Mouse (Mus musculus): ENCODE results near the gene Gramd1a. TPM values are rescaled to one million over a fixed set of nuclear protein-coding genes. Genes with fewer than 3 reads are reported as not detected.

Gene Gramd1a
- polyA plus RNA-seq, 1 experiment from 2014 or later = 86.9 TPM

DNA sequence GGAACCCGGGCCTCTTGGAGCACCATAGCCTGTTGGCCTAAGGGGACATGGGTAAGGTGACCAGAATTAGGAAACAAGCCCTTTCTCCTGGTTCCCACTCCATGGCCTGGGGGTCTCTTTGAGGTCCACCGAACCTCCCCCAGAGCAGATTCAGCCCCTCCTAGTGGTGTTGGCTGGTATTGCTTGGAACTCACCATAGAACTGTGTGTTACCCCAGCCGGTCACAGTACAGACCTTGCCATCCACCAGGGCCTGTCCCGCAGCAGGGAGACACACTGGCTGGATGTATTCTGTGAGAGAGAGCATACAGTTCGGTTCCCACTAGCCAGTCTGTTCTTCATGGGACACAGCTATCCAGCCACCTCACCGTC, 56.1 kb downstream of the Gramd1a start:
- H3K4me3 ChIP-seq (ENCODE audit: low read depth, low read length) = no peak overlapping the region

DNA sequence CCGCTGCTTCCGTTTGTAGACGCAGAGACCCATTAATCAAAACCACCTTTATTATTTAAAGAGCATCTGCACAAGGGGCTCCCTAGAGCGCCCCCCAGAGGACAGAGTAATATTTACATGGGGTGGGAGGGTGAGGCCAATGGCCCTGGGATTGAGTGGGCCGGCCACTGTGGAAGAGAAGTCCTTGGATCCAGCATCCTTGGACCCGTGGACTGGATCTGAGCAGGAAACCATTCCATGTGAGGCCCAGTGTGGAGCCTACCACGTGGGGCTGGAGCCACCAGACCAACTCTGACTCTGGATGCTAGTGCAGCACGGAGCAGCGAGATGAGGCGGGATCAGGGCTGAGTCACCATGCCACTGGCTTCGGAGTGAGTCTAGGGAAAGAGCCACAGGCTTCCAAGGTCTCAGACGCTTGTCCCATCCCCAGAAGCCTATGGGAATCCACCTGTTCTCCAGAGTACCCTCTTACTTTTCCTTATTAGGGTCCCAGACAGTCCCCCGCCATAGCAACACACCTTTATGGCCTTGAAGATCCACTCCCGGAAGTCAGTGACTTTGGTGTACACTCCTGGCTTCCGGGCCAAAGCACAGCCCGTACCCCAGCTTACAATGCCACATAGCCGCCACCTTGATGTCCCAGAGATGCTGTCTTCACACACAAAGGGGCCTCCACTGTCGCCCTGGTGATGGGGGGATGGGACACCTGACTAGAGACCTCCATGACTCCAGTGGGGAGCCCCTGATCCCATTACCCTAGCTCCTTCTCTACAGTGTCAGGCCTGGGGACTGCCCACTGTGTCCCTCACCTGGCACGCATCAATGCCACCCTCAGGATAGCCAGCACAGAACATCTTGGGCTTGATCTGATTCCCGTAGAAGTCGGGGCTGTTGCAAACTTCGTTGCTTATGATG, 56.7 kb downstream of the Gramd1a start:
- Histone ChIP-seq H3K4me3 (ENCODE audit: low read depth, low read length) (no peak overlapping the region), H3K27ac (replicated peaks; ENCODE audit: low read depth, low read length) (no peak overlapping the region), H3K36me3 (ENCODE audit: control insufficient read depth, insufficient read depth, low read length) (no peaks in the 10 kb centered on the region), H3K9me3 (ENCODE audit: control insufficient read depth, low read length) (no peaks in the 10 kb centered on the region), H3K4me1 (ENCODE audit: control insufficient read depth, insufficient read depth, low read length) (no peaks in the 10 kb centered on the region), H3K27me3 (ENCODE audit: control insufficient read depth, insufficient read depth, low read length) (no peaks in the 10 kb centered on the region), H3K4me2 (ENCODE audit: low read depth, severe bottlenecking) (no peak overlapping the region), H3K9ac (ENCODE audit: low read length) (no peak overlapping the region)
- ATAC-seq (ENCODE audit: insufficient number of reproducible peaks, low FRiP score, low TSS enrichment, low read depth) = no peak
- no peak for DNase-seq (ENCODE audit: low spot score)
- 80% methylated on average over 22 of the region's 22 CpGs for WGBS

More for the DNA sequence above, 56.1 kb downstream of the Gramd1a start:
- no peaks in the 10 kb centered on the region for H3K36me3 ChIP-seq (ENCODE audit: control insufficient read depth, insufficient read depth, low read length)
- H3K27ac ChIP-seq (replicated peaks; ENCODE audit: low read depth, low read length) = no peak overlapping the region
- DNase-seq (ENCODE audit: low spot score) (no peak), ATAC-seq (ENCODE audit: insufficient number of reproducible peaks, low FRiP score, low TSS enrichment, low read depth) (no peak)
- H3K4me2 ChIP-seq (ENCODE audit: low read depth, severe bottlenecking) = no peak overlapping the region
- 85% methylated on average over 6 of the region's 6 CpGs for WGBS
- H3K9ac ChIP-seq (ENCODE audit: low read length) = no peak overlapping the region
- no peaks in the 10 kb centered on the region for H3K27me3 ChIP-seq (ENCODE audit: control insufficient read depth, insufficient read depth, low read length)
- H3K9me3 ChIP-seq (ENCODE audit: control insufficient read depth, low read length) = no peaks in the 10 kb centered on the region
- H3K4me1 ChIP-seq (ENCODE audit: control insufficient read depth, insufficient read depth, low read length) = no peaks in the 10 kb centered on the region

DNA sequence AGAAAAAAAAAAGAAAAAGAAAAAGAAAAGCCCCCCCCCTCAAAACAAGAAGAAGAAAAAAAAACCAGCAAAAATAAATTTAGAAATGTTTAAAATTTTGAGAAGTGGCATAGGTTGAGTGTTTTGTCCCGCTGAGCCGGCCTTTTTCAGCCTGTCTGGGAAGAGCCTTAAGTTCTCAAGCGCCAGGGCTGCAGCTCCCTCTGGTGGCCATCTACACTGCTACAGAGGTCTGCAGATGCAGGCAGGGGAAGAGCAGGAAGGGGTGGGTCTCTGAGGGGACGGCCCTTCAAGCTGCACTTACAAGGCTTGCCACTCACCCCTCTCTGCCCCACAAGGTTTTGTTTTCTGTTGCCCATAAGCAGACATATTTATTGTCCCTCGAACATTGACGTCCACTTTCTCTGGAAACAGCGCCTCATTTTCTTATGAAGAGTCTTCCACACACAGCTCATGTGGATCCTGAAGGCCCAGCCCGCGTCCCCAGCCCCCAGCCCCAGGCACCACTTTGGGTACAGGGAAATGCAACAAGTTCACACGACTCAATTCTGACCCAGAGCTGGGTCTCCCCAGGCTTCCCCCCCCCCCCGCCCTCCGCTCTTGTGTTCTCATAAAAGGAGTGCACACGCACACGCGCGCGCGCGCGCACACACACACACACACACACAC, 58.0 kb downstream of the Gramd1a start:
- Histone ChIP-seq H3K9me3 (ENCODE audit: control insufficient read depth, low read length) (no peaks in the 10 kb centered on the region), H3K4me3 (ENCODE audit: low read depth, low read length) (no peak overlapping the region), H3K27me3 (ENCODE audit: control insufficient read depth, insufficient read depth, low read length) (no peaks in the 10 kb centered on the region), H3K9ac (ENCODE audit: low read length) (no peak overlapping the region), H3K4me2 (ENCODE audit: low read depth, severe bottlenecking) (peak overlapping the region; percentile 20), H3K36me3 (ENCODE audit: control insufficient read depth, insufficient read depth, low read length) (no peaks in the 10 kb centered on the region), H3K27ac (replicated peaks; ENCODE audit: low read depth, low read length) (no peak overlapping the region), H3K4me1 (ENCODE audit: control insufficient read depth, insufficient read depth, low read length) (no peaks in the 10 kb centered on the region)
- peak; percentile 91 for ATAC-seq (ENCODE audit: insufficient number of reproducible peaks, low FRiP score, low TSS enrichment, low read depth)
- DNase-seq (ENCODE audit: low spot score) = peak; percentile 94
- 47% methylated on average over 20 of the region's 20 CpGs for WGBS

DNA sequence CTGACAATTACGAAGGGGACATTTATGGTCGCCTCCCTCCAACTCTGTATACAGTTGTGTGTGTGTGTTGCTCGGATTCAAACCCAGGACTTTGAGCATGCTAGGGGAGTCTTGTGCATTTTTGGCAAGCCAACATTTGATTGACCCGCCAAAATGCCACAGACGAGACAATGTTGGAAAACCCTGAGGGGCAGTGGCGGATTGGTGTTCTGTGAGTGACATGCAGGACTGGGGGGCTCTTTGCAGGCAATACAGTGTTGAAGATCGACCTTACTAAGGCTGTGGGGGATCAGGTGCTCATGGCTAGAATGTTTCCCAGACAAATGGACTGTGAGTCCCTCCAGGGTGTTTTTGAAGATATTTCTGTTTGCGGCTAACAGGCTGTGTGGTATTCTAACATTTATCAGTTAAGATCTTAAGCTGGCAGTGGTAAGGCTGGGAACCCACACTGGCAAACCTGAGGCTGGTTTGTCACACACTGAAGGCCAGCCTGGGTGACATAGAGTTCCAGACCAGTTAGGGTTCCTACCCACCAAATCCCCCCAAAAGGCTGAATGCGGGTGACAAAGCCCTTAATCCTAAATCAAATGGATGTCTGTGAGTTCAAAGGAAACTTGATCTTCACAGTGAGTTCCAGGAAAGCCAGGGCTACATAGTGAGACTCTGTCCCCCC, 58.7 kb downstream of the Gramd1a start:
- Histone ChIP-seq H3K36me3 (ENCODE audit: control insufficient read depth, insufficient read depth, low read length) (no peaks in the 10 kb centered on the region), H3K9ac (ENCODE audit: low read length) (no peak overlapping the region), H3K4me1 (ENCODE audit: control insufficient read depth, insufficient read depth, low read length) (no peaks in the 10 kb centered on the region), H3K4me3 (ENCODE audit: low read depth, low read length) (no peak overlapping the region), H3K9me3 (ENCODE audit: control insufficient read depth, low read length) (no peaks in the 10 kb centered on the region), H3K27me3 (ENCODE audit: control insufficient read depth, insufficient read depth, low read length) (no peaks in the 10 kb centered on the region), H3K4me2 (ENCODE audit: low read depth, severe bottlenecking) (no peak overlapping the region), H3K27ac (replicated peaks; ENCODE audit: low read depth, low read length) (no peak overlapping the region)
- WGBS = 75% methylated on average over 9 of the region's 9 CpGs
- ATAC-seq (ENCODE audit: insufficient number of reproducible peaks, low FRiP score, low TSS enrichment, low read depth) = no peak
- DNase-seq (ENCODE audit: low spot score) = no peak

DNA sequence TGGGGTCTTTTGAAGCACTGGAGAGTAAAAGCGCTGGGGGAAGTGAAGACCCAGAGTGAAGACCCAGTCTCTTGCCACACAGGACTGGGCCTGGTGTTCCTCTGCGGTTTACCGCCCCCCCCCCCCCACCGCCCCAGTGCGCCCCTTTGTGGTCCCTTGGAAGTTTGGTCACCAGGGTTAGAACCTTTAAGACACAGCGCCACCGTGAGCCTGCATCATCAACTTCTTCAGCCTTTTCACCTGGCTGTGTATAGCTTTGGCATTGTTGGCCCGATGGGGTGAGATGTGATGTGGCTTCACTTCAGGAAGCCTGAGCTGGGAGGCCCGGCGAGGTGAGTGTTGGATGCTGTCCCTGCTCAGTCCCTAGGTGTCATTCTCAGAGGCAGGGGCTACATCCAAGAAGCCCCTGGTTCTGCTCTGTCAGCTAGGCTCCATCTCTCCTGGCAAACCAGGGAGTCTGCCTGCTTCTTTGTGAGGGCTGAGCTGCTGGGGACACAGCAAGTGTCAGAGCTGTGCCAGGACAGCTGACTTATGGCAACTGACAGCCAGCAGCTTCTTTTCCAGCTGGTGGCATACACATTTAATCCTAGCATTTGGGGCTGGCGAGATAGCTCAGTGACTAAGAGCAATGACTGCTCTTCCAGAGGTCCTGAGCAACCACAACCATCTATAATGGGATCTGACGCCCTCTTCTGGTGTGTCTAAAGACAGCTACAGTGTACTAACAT, 60.8 kb downstream of the Gramd1a start:
- Histone ChIP-seq H3K4me1 (ENCODE audit: control insufficient read depth, insufficient read depth, low read length) (no peaks in the 10 kb centered on the region), H3K36me3 (ENCODE audit: control insufficient read depth, insufficient read depth, low read length) (no peaks in the 10 kb centered on the region), H3K27ac (replicated peaks; ENCODE audit: low read depth, low read length) (no peak overlapping the region), H3K27me3 (ENCODE audit: control insufficient read depth, insufficient read depth, low read length) (no peaks in the 10 kb centered on the region), H3K9ac (ENCODE audit: low read length) (no peak overlapping the region), H3K4me2 (ENCODE audit: low read depth, severe bottlenecking) (no peak overlapping the region), H3K4me3 (ENCODE audit: low read depth, low read length) (no peak overlapping the region), H3K9me3 (ENCODE audit: control insufficient read depth, low read length) (no peaks in the 10 kb centered on the region)
- ATAC-seq (ENCODE audit: insufficient number of reproducible peaks, low FRiP score, low TSS enrichment, low read depth) = no peak
- 22% methylated on average over 12 of the region's 12 CpGs for WGBS
- no peak for DNase-seq (ENCODE audit: low spot score)

DNA sequence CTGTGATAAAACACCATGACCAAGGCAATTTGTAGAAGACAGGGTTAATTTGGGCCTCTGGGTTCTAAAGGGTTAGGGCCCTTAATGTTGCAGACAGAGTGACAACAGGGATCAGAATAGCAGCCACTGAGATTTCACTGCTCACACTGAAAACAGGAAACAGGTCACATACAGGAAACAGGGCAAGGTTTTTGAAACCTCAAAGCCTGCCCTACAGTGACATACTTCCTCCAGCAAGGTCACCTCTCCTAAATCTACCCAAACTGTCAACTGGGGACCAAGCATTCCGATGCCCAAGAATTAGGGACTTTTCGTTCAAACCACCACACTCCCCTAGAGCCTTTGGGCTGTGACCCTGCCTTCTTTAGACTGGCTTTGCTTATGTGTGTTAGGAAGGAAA, 66.0 kb downstream of the Gramd1a start:
- H3K4me2 ChIP-seq (ENCODE audit: low read depth, severe bottlenecking) = no peak overlapping the region
- ATAC-seq (ENCODE audit: insufficient number of reproducible peaks, low FRiP score, low TSS enrichment, low read depth) = no peak
- DNase-seq (ENCODE audit: low spot score) = no peak
- no peak overlapping the region for H3K27ac ChIP-seq (replicated peaks; ENCODE audit: low read depth, low read length)
- H3K27me3 ChIP-seq (ENCODE audit: control insufficient read depth, insufficient read depth, low read length) = no peaks in the 10 kb centered on the region
- H3K36me3 ChIP-seq (ENCODE audit: control insufficient read depth, insufficient read depth, low read length) = no peaks in the 10 kb centered on the region
- H3K4me3 ChIP-seq (ENCODE audit: low read depth, low read length) = no peak overlapping the region
- H3K4me1 ChIP-seq (ENCODE audit: control insufficient read depth, insufficient read depth, low read length) = no peaks in the 10 kb centered on the region
- no peaks in the 10 kb centered on the region; the same call in 1 of the 2 replicates for H3K9me3 ChIP-seq (ENCODE audit: control insufficient read depth, low read length)
- no peak overlapping the region for H3K9ac ChIP-seq (ENCODE audit: low read length)
- WGBS = 84% methylated on average over 2 of the region's 2 CpGs

DNA sequence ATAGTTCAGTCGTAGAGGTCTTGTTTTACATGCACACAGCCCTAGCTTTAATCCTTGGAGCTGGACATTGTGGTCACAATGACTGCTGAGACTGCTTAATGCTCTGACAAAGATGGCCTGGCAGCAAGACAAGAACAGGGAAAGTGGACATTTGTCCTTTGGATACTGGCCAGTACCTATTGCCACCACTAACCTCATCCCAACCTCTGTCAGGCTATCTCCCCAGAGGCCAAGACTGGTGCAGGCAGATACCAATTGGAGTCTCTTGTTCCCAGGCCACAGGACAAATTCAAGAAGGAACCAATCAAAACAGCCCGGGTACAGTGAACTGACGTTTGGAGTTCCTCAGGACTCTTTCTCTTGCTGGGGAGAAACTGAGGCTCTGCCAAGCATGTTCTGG, 67.5 kb downstream of the Gramd1a start:
- Histone ChIP-seq H3K4me1 (ENCODE audit: control insufficient read depth, insufficient read depth, low read length) (no peaks in the 10 kb centered on the region), H3K27ac (replicated peaks; ENCODE audit: low read depth, low read length) (no peak overlapping the region), H3K4me3 (ENCODE audit: low read depth, low read length) (no peak overlapping the region), H3K27me3 (ENCODE audit: control insufficient read depth, insufficient read depth, low read length) (no peaks in the 10 kb centered on the region), H3K9ac (ENCODE audit: low read length) (no peak overlapping the region), H3K9me3 (ENCODE audit: control insufficient read depth, low read length) (no peaks in the 10 kb centered on the region; the same call in 1 of the 2 replicates), H3K36me3 (ENCODE audit: control insufficient read depth, insufficient read depth, low read length) (no peaks in the 10 kb centered on the region), H3K4me2 (ENCODE audit: low read depth, severe bottlenecking) (no peak overlapping the region)
- no peak for DNase-seq (ENCODE audit: low spot score)
- 83% methylated on average over 3 of the region's 3 CpGs for WGBS
- no peak for ATAC-seq (ENCODE audit: insufficient number of reproducible peaks, low FRiP score, low TSS enrichment, low read depth)

DNA sequence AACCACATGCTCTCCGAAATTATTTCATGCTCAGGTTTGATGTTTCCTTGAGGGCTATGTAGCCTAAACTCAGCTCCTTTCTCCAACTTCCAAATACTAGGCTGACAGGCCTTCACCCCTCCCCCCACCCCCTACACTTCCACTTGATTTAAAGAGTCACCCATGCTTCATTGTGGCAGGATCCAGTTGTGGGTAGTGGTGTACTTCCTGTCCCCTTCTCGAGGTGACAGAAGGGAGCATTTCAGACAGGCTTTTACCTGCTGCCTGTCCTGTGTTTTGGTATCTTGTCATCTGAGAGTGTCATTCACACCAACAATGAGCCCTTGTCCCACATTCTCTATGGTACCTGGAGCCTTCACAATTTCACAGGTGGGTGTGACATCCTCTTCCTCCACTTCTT, 68.4 kb downstream of the Gramd1a start:
- Histone ChIP-seq H3K4me1 (ENCODE audit: control insufficient read depth, insufficient read depth, low read length) (no peaks in the 10 kb centered on the region), H3K4me3 (ENCODE audit: low read depth, low read length) (no peak overlapping the region), H3K27me3 (ENCODE audit: control insufficient read depth, insufficient read depth, low read length) (no peaks in the 10 kb centered on the region), H3K36me3 (ENCODE audit: control insufficient read depth, insufficient read depth, low read length) (no peaks in the 10 kb centered on the region), H3K9me3 (ENCODE audit: control insufficient read depth, low read length) (no peaks in the 10 kb centered on the region; the same call in 1 of the 2 replicates), H3K9ac (ENCODE audit: low read length) (no peak overlapping the region), H3K27ac (replicated peaks; ENCODE audit: low read depth, low read length) (no peak overlapping the region), H3K4me2 (ENCODE audit: low read depth, severe bottlenecking) (no peak overlapping the region)
- 66% methylated on average over 2 of the region's 2 CpGs for WGBS
- DNase-seq (ENCODE audit: low spot score) (no peak), ATAC-seq (ENCODE audit: insufficient number of reproducible peaks, low FRiP score, low TSS enrichment, low read depth) (no peak)
